Mouse (Mus musculus) heart, postnatal 0 days (tissue): ENCODE measurements at regions not wholly inside any gene's neighbourhood (a gene's known extent, or its start where the extent isn't known, plus 50 kb on each side); places are given as distances from the start of the nearest gene placed in this dataset.

Source experiments
- CTCF ChIP-seq: IDR thresholded peaks from 2 replicates; pipeline ENCODE4 v1.5.1; 2016; ENCODE audit warnings: antibody characterized with exemption, control low read depth, low read depth
- EP300 ChIP-seq: IDR thresholded peaks from 2 replicates; pipeline ENCODE4 v1.6.1; 2016; ENCODE audit warnings: antibody characterized with exemption, low read depth

DNA sequence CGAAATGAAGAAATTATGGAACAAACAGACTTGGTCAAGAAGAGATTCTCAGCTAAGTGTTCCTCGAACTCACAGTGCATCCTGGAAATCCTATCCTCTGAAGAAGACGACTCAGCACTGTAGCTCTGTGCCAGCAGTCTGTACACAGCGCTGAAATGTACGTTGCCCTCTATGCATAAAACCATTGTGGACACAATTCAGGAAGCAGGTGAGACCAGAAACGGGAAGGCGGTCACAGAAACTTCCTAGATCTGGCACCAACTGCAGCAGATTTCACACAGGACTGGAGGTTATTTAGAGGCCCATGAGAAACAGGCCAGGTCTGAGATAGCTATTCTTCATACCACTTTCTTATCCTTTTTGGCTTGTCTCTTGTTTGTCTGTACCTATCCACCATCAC lies 83.7 kb upstream of the Try4 start:
- TF ChIP-seq CTCF, result no peak
- TF ChIP-seq EP300, result no peak
